Mouse (Mus musculus) lung, postnatal 4 days (tissue): Measurements from ENCODE around the gene Ldha.
"Not testable (repeated sequence)": the region's sequence is repeated elsewhere in the genome, so short reads cannot be mapped to it uniquely, and the experiment has no call there.

Experiments
- DNase-seq, 2 experiments: peaks; one replicate each; pipeline ENCODE4 v3.0.0; 2021

Gene Ldha

GRCm38 (mm10) chr7:46881941-46882340, 40.7 kb downstream of the Ldha start:
- not testable (repeated sequence) for DNase-seq

- DNase-seq = no peak
Measured at GRCm38 (mm10) chr7:46883304-46883703, 42.0 kb downstream of the Ldha start.

- DNase-seq = no peak
Measured at GRCm38 (mm10) chr7:46895511-46895910, 54.2 kb downstream of the Ldha start.

- DNase-seq = no peak
Measured at GRCm38 (mm10) chr7:46899343-46899742, 58.1 kb downstream of the Ldha start.
